Mouse (Mus musculus) adrenal gland (tissue): Measurements from ENCODE around the gene Hsf5.

Source experiments
- intact Hi-C: fragments of 180-260 bp; cut with DNase I; formaldehyde crosslinking; loops from one replicate; pipeline ENCODE4 v1.15.1; 2025

Hsf5 gene

DNA sequence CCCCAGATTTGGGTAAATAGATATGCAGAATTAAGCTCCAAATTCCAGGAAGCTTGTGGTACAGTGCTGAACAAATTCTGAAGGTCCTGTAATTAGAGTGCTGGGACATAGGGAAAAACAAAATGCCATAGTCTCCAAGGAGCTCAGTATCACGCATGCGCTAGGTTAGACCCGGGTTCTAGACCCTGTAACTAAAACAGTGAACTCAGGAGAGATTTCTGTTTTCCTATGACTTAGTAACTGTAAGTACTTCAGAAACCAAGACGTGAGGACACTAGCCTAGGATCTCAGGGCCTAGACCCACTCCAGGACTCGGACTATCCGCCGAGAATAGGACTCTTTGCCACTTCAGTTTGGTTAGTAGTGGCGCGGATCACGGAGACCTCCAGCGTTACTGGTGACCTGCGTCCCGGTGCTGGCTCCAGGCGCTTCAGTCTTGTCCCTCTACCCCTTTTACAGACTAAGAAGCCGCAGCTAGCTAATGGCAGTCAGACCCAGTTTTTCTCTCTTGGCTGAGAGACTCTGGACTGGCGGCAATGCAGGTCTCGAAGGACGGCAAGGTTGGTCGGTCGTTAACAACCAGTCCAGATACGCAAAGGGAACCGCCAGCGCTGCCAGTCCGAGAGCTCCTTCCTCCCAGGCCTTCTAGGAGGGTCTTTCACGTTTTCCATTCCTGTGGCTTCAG is 26.0 kb upstream of the Hsf5 start:
- intact Hi-C loops, result no loop called here

GRCm38 (mm10) chr11:87591526-87592353 is 25.2 kb upstream of the Hsf5 start, which contains the start of gene Mtmr4:
Gene Mtmr4 (plus strand): TSS chr11:87592162.
- intact Hi-C loops, result no loop called here

DNA sequence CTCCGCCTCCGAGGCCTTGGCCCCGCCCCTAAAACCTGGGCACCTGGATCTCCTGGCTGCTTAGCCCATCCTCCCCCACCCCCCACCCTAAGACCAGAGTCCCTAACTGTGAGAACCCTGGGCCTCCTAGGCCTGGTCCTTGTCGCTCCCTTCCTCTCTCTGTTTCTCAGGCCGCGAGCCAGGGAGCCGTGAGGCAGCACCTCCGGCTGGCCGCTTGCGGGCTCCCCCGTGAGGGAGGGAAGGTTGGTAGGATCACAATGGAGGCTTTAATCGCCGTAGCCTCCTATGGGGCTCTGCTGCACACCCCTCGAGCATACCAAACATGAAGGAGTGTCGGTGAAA is 24.6 kb upstream of the Hsf5 start:
- intact Hi-C loops, result no loop called here

DNA sequence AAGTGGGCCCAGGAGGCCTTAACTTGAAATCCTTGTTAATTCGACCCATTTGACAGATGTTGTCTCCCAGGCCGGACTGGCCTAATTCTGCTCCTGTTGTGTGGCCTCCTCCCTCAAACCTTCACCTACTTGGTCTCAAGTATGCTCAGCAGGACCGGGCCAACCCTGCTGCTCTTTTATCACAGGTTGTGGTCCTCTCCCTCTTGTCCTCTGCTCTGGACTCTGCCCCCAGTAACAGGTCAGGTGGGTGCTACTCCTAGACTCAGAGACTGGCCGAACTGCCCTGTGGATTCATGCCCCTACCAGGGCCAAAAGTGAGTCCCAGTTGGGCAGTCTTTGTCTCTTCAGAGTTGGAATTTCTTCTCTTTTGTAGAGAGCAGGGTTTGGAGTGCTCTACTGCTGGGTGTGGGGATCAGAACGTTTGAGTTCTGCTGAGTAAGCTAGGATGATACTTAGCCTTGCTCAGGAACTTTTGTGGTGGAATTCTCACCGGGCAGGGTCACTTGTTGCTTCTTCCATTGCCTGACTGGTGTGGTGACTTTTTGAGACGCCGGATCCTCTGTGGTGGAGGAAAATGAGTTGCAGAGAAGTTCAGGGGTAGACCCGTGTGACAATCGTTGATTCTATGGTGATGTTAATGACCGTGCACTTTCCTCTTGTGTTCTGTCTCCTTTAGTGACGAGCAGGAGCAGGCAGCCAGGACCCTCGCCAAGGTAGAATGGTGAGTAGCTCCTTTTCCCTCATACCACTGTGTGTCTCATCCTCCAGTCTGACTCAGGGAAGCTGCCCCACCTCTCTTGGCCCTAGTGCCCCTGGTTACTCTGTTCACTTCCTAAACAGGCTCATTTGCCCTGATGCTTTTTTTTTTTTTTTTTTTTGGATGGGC is 24.0 kb upstream of the Hsf5 start:
- intact Hi-C loops, result no loop called here

- intact Hi-C loops, result no loop called here
These were observed 21.6 kb upstream of the Hsf5 start for GRCm38 (mm10) chr11:87595327-87595841.

- intact Hi-C loops, result no loop called here
These were observed 21.0 kb upstream of the Hsf5 start for GRCm38 (mm10) chr11:87595976-87596375.

GRCm38 (mm10) chr11:87596492-87596891 is 20.5 kb upstream of the Hsf5 start:
- intact Hi-C loops, result no loop called here

GRCm38 (mm10) chr11:87597061-87597460 is 19.9 kb upstream of the Hsf5 start:
- intact Hi-C loops, result no loop called here

DNA sequence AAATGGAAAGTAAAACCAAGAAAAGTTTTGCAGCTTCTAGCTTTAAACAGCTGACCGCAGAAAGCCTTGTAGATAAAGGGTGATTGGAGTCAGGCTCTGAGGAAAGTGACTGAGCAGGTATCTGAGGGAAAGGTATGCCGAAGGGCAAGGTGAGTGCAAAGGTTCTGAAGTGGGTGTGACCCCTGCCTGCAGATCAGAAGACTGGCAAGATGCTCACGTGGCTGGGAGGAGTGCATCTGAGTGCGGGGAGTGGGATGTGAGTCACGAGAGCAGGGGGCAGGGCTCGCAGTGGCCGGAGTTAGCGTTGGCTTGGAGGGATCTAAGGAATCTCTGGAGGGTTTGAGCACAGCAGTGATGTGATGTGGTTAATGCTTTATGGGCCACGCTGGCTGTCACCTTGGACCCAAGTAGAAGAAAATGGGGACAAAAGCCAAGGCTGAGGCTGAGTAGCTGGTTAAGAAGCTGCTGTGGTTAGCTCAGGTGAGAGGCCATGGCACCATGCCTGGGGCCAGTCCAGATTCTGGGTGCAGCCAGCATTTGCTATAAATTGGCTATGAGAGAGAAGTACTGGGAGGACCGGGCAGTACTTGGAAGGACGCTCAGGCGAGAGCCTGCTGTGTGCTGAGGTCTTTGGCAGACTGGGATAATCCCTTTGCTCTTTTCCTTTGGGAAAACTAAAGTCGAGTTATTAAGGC is 17.4 kb upstream of the Hsf5 start:
- intact Hi-C loops, result no loop called here

GRCm38 (mm10) chr11:87600322-87600853 is 16.6 kb upstream of the Hsf5 start:
- intact Hi-C loops, result no loop called here

DNA sequence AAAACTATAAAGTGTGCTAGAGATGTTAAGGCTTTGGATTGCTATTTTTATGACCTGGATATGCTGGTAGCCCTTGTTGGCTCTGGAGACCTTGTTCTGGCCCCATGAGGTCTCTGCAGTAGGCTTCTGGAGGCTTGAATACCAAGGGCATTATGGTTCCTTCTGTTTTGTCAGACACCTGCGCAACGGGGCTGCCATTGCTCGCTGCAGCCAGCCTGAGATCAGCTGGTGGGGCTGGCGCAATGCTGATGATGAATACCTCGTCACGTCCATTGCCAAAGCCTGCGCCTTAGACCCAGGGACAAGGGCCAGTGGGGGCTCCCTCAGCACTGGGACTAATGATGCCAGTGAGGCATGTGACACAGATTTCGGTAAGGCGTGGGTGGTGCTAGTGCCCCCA is 14.7 kb upstream of the Hsf5 start:
- intact Hi-C loops, result no loop called here

DNA sequence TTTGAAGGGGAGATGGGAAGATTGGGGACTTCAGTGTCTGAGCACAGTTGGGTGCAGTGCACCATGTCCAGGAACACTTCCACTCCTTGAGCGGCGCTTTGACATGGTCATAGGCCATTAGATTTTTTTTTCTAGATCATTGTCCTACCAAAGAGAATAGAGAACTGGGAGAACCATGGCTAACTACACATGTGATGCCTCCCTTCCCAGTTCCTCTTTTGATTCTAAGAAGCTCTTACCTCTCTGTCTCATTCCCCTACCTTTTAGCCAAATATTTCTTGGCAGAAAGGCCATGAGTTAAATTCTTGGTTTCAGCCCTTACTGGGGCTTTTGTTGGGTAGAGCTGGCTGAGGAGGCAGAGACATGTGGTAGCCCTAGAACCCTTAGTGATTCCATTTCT is 13.4 kb upstream of the Hsf5 start:
- intact Hi-C loops, result no loop called here

- intact Hi-C loops, result no loop called here
These were observed 7.7 kb upstream of the Hsf5 start for GRCm38 (mm10) chr11:87609264-87609663.

DNA sequence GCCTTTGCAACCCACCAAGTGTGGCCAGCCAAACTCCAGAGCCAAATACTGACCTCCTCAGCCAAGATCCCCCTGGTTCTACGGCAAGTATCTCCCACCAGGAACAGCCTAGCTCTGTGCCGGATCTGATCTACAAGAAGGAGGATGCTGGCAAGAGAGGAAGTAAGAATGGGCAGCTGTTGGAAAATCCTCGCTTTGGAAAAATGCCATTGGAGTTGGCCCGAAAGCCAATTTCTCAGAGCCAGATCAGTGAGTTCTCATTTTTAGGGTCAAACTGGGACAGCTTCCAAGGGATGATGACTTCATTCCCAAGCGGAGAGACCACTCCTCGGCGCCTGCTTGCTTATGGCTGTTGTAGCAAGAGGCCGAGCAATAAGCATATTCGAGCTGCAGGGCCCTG is 5.4 kb upstream of the Hsf5 start:
- intact Hi-C loops, result no loop called here

- intact Hi-C loops, result no loop called here
These were observed 3.0 kb upstream of the Hsf5 start for GRCm38 (mm10) chr11:87613972-87614371.

DNA sequence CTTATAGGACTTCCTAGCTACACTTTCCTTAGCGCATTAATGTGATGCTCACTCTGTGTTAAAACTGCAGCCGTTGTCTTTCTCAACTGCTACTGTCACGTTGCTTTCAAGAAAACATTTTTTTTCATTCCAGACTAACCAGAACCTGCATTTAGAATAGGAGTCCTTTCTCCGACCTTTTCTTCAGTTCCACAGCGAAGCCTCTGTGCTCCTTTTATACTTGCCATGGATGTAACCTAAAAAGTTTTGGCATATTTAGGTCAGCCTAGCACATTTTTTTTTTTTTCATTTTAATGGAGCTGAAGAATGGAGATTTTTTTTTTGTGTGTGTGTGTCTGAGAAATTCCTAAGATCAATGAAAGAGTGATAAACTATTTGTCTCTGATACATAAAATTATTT is 1.4 kb upstream of the Hsf5 start:
- intact Hi-C loops, result no loop called here

GRCm38 (mm10) chr11:87615952-87616351 is 1.0 kb upstream of the Hsf5 start:
- intact Hi-C loops, result no loop called here

DNA sequence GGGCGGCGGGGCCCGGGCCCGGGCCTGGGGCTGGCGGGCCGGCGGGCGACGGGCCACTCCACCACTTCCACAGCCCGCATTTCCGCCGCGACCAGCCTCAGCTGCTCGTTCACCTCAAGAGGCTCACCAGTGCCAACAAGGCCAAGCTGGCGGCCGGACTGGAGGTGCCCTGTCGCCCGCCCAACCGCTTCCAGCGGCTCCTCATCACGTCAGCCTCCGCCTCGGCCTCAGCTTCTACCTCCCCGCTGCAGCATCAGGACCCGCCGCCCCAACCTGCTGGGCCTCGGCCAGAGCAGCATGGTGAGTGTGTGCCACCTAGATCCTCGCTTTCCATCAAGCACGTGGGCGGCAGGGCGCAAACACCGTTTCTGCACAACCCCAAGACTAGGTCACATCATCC is 642 bp downstream of the Hsf5 start:
- intact Hi-C loops, result no loop called here

- intact Hi-C loops, result no loop called here
These were observed 6.2 kb downstream of the Hsf5 start for GRCm38 (mm10) chr11:87623160-87623559.

GRCm38 (mm10) chr11:87629859-87630258 is 12.9 kb downstream of the Hsf5 start:
- intact Hi-C loops, result loop anchor here (5.0 kb wide), 1 partner anchor 142 kb away; no protein-coding TSS in a partner anchor

DNA sequence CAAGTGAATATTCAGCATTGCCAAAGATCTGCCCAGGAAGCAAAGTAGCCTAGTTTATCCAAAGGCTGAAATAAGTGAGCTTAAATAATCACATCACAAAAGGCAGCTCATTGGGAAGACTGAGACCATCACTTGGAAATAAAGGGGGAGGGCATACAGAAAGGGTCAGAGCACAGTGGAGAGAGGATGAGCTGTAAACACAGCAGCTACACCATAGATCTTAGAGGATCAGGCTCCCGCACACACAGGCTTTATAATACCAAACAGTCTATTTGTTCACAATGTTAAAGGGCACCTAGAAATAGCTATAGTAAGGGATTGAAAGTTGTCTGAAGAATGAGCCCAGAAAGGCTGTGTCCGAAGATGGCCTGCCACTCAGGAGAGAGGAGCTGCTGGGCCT is 21.8 kb downstream of the Hsf5 start:
- intact Hi-C loops, result no loop called here
